Mouse (Mus musculus): ENCODE measurements around the gene Nop56.

The Nop56 gene

GRCm38 (mm10) chr2:130295331-130296133 is 21.3 kb downstream of the Nop56 start:
- no peak for DNase-seq (ENCODE audit: low spot score)

- DNase-seq (ENCODE audit: low spot score) = no peak
Measured at GRCm38 (mm10) chr2:130296134-130296745, 22.0 kb downstream of the Nop56 start.

GRCm38 (mm10) chr2:130297580-130297979 is 23.4 kb downstream of the Nop56 start:
- no peak for DNase-seq (ENCODE audit: low spot score)

- DNase-seq (ENCODE audit: low spot score) = no peak
Measured at GRCm38 (mm10) chr2:130303014-130303413, 28.8 kb downstream of the Nop56 start.

GRCm38 (mm10) chr2:130327057-130327456 is 52.8 kb downstream of the Nop56 start:
- peak; percentile 11 for DNase-seq (ENCODE audit: low spot score)

Data from c-Kit-positive CD71-positive TER-119-positive erythroid progenitor cells, embryonic 14.5 days (primary cell).